Comparison of ENCODE assay signal across 14 mouse cellular contexts in genomic region chr2:33164646-33165045, GRCm38 (mm10). TPM values are rescaled to one million over a fixed set of nuclear protein-coding genes. Genes with fewer than 3 reads are reported as not detected.
DNase-seq lines count a peak whose midpoint lies in the region; ATAC-seq and TF ChIP-seq lines count a peak whose summit lies in the region.
"Had no signal": no experiment of that assay in that cellular context is flagged by ENCODE, and none has a peak within 500 bp of the region (broad histone marks: within the 10 kb centered on the region; RNA-seq: fewer than 3 reads in every experiment).

No protein-coding gene starts in this region.

- no peak for DNase-seq in cerebellum, postnatal 4 days (ENCODE audit: low spot score in 2 of 2)
- DNase-seq in neural tube, embryonic 10.5 days (ENCODE audit: extremely low spot score, low spot score): no peak
- DNase-seq in yolk sac, embryonic 10.5 days (ENCODE audit: low spot score): peak; percentile 17
- DNase-seq in layer of hippocampus, adult 8-10 months (ENCODE audit: low spot score in 2 of 2): no peak
- DNase-seq: adrenal gland, adult 2 months; lung, adult 18-20 months; thymus, postnatal 14 days had no signal

- no peak overlapping the region for H3K4me2 ChIP-seq in intestine, embryonic 15.5 days (replicated peaks)
- H3K4me2 ChIP-seq in intestine, postnatal 0 days (replicated peaks; ENCODE audit: low read depth): no peak overlapping the region
- H3K4me2 ChIP-seq in neural tube, embryonic 13.5 days: no peak overlapping the region
- H3K4me2 ChIP-seq: hindbrain, embryonic 15.5 days had no signal

- no peak for TF ChIP-seq CTCF in intestine, postnatal 0 days (IDR thresholded peaks at IDR 0.05; ENCODE audit: low read depth)

- peak overlapping the region; percentile 63; the same call in 1 of the 2 replicates for H3K27ac ChIP-seq in intestine, embryonic 15.5 days
- no peak overlapping the region for H3K27ac ChIP-seq in intestine, postnatal 0 days (ENCODE audit: low read depth, low read length)
- H3K27ac ChIP-seq in neural tube, embryonic 13.5 days (replicated peaks): 0 out of 2 replicates have a peak overlapping the region, but pooled peaks have one; percentile 59
- H3K27ac ChIP-seq: left cerebral cortex, adult 2 months had no signal

- H3K9me3 ChIP-seq in intestine, embryonic 15.5 days: no peaks in the 10 kb centered on the region
- no peaks in the 10 kb centered on the region for H3K9me3 ChIP-seq in intestine, postnatal 0 days (ENCODE audit: control insufficient read depth)
- H3K9me3 ChIP-seq in neural tube, embryonic 13.5 days: no peaks in the 10 kb centered on the region
- H3K9me3 ChIP-seq: hindbrain, embryonic 15.5 days had no signal

- H3K4me1 ChIP-seq in intestine, embryonic 15.5 days (replicated peaks): peaks cover 21% of the 10 kb centered on the region
- H3K4me1 ChIP-seq in intestine, postnatal 0 days (replicated peaks; ENCODE audit: control insufficient read depth, insufficient read depth, low read length): peaks cover 5% of the 10 kb centered on the region; the same call in 1 of the 2 replicates
- H3K4me1 ChIP-seq in neural tube, embryonic 13.5 days (replicated peaks): peaks cover 18% of the 10 kb centered on the region

- peak; percentile 66; the same call in 1 of the 2 replicates for ATAC-seq in cerebellum, adult (ENCODE audit: insufficient number of reproducible peaks, low FRiP score, low TSS enrichment)
- no peak for ATAC-seq in intestine, embryonic 15.5 days
- no peak for ATAC-seq in intestine, postnatal 0 days
- ATAC-seq in neural tube, embryonic 13.5 days (ENCODE audit: low read depth): no peak
- ATAC-seq: midbrain, embryonic 16.5 days had no signal

- no peaks in the 10 kb centered on the region for H3K27me3 ChIP-seq in intestine, embryonic 15.5 days (replicated peaks)
- no peaks in the 10 kb centered on the region for H3K27me3 ChIP-seq in intestine, postnatal 0 days (replicated peaks; ENCODE audit: control insufficient read depth, insufficient read depth, low read length)
- no peaks in the 10 kb centered on the region for H3K27me3 ChIP-seq in neural tube, embryonic 13.5 days
- H3K27me3 ChIP-seq: hindbrain, embryonic 15.5 days had no signal

- H3K36me3 ChIP-seq in intestine, embryonic 15.5 days: no peaks in the 10 kb centered on the region
- peaks cover 8% of the 10 kb centered on the region; the same call in 1 of the 2 replicates for H3K36me3 ChIP-seq in intestine, postnatal 0 days (ENCODE audit: control insufficient read depth, insufficient read depth)
- peaks cover 58% of the 10 kb centered on the region for H3K36me3 ChIP-seq in neural tube, embryonic 13.5 days

- WGBS in intestine, embryonic 15.5 days: 56% methylated on average over 3 of the region's 3 CpGs
- WGBS in intestine, postnatal 0 days: 52% methylated on average over 3 of the region's 3 CpGs
- 69% methylated on average over 3 of the region's 3 CpGs for WGBS in neural tube, embryonic 13.5 days

- H3K9ac ChIP-seq in intestine, embryonic 15.5 days: no peak overlapping the region
- H3K9ac ChIP-seq in intestine, postnatal 0 days (ENCODE audit: low read depth, low read length): no peak overlapping the region
- no peak overlapping the region for H3K9ac ChIP-seq in neural tube, embryonic 13.5 days
- H3K9ac ChIP-seq: hindbrain, embryonic 15.5 days had no signal

- H3K4me3 ChIP-seq in intestine, embryonic 15.5 days (replicated peaks): no peak overlapping the region
- no peak overlapping the region for H3K4me3 ChIP-seq in intestine, postnatal 0 days (ENCODE audit: low read depth, low read length)
- no peak overlapping the region for H3K4me3 ChIP-seq in neural tube, embryonic 13.5 days
- H3K4me3 ChIP-seq: hindbrain, embryonic 15.5 days; left cerebral cortex, adult 2 months had no signal

RNA-seq across cellular contexts. Expression of gene Garnl3, which starts 33.2 kb away (rescaled TPM):
- 10.3 and 11.7 TPM in 2 replicates for polyA plus RNA-seq in intestine, embryonic 15.5 days (2015; fragmentation: Nextera tagmentation; extraction: Ambion mirVana)
- 5.9 and 6.3 TPM in 2 replicates for polyA plus RNA-seq in intestine, postnatal 0 days (2015; fragmentation: Nextera tagmentation; extraction: Ambion mirVana)
- polyA plus RNA-seq in neural tube, embryonic 13.5 days (2015; fragmentation: Nextera tagmentation; extraction: Ambion mirVana): 27.6 and 33.4 TPM in 2 replicates
- total RNA-seq in layer of hippocampus, adult 8-10 months (2022): 10 to 100 TPM; 36.0 to 49.4 (median 43.5) TPM

RNA-seq across cellular contexts. Expression of gene Angptl2, which starts 51.2 kb away (rescaled TPM):
- polyA plus RNA-seq in intestine, embryonic 15.5 days (2015; fragmentation: Nextera tagmentation; extraction: Ambion mirVana): 36.8 and 38.5 TPM in 2 replicates
- polyA plus RNA-seq in intestine, postnatal 0 days (2015; fragmentation: Nextera tagmentation; extraction: Ambion mirVana): 24.2 and 25.5 TPM in 2 replicates
- polyA plus RNA-seq in neural tube, embryonic 13.5 days (2015; fragmentation: Nextera tagmentation; extraction: Ambion mirVana): 18.2 and 18.9 TPM in 2 replicates
- total RNA-seq in layer of hippocampus, adult 8-10 months (2022): 1 to 10 TPM; 1.5 to 3.7 (median 2.4) TPM
